Mouse (Mus musculus) intestine, postnatal 0 days (tissue): ENCODE measurements at regions not wholly inside any gene's neighbourhood (a gene's known extent, or its start where the extent isn't known, plus 50 kb on each side); places are given as distances from the start of the nearest gene placed in this dataset.

Experiments
- ATAC-seq: fragments of 200-750 bp; cut with Nextera tagmentation; 2 replicates; pipeline ENCODE4 v1.8.0; 2017; ENCODE audit warnings: mild to moderate bottlenecking, moderate TSS enrichment, moderate library complexity
- H3K27ac ChIP-seq: fragments of 300-500 bp; sonication (generic); 2 replicates; pipeline ENCODE4 v1.5.1; 2014; ENCODE audit warnings: mild to moderate bottlenecking, low read depth, low read length, moderate library complexity
- H3K27me3 ChIP-seq: fragments of 300-500 bp; sonication (generic); replicated peaks from 2 replicates; pipeline ENCODE4 v1.6.1; 2014; ENCODE audit warnings: low read length, mixed read lengths; ENCODE audit not compliant: control insufficient read depth, insufficient read depth
- H3K36me3 ChIP-seq: fragments of 300-500 bp; sonication (generic); 2 replicates; pipeline ENCODE4 v1.6.1; 2014; ENCODE audit warnings: mild to moderate bottlenecking, moderate library complexity; ENCODE audit not compliant: control insufficient read depth, insufficient read depth
- H3K4me1 ChIP-seq: fragments of 300-500 bp; sonication (generic); replicated peaks from 2 replicates; pipeline ENCODE4 v1.6.1; 2014; ENCODE audit warnings: antibody characterized with exemption, low read length, mixed read lengths; ENCODE audit not compliant: control insufficient read depth, insufficient read depth
- H3K4me2 ChIP-seq: fragments of 300-500 bp; sonication (generic); replicated peaks from 2 replicates; pipeline ENCODE4 v1.6.1; 2014; ENCODE audit warnings: low read depth, mild to moderate bottlenecking, moderate library complexity
- H3K4me3 ChIP-seq: fragments of 300-500 bp; sonication (generic); 2 replicates; pipeline ENCODE4 v1.5.1; 2014; ENCODE audit warnings: low read depth, low read length
- H3K9ac ChIP-seq: fragments of 300-500 bp; sonication (generic); 2 replicates; pipeline ENCODE4 v1.6.1; 2014; ENCODE audit warnings: mild to moderate bottlenecking, low read depth, low read length
- H3K9me3 ChIP-seq: fragments of 300-500 bp; sonication (generic); 2 replicates; pipeline ENCODE4 v1.6.1; 2016; ENCODE audit warnings: mixed run types; ENCODE audit not compliant: control insufficient read depth
- CTCF ChIP-seq: sonication (generic); IDR thresholded peaks from 2 replicates; pipeline ENCODE4 v1.5.1; 2016; ENCODE audit warnings: low read depth, mild to moderate bottlenecking, control low read depth, antibody characterized with exemption, moderate library complexity
- WGBS: fragments of 180-500 bp; shearing (Covaris S2); extraction: QIAGEN DNeasy Blood & Tissue Kit; methylation state at CpG from one replicate; pipeline ENCODE4 v1.1.7; 2014; 5-methylcytosine and 5-hydroxymethylcytosine counted together

DNA sequence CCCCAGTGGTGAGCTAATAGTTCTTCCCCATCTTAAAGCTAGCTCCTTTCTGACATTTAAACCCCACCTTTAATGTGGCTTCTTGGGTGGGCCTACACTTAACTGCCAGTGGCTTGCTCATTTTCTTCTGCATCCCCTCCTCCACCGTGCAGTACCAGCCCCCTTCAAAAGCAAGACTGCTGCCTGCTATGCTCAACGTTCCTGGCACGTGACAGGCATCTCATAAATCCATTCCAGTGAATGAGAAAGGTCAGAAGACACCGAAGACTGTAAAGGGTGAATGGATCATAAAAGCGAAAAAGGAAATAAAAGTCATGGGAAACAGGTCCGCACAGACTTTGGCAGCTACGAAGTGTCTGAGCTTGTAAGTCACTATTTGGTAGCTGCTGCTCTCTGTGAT, 212.8 kb upstream of the Prok2 start:
- peak; percentile 50 for ATAC-seq

DNA sequence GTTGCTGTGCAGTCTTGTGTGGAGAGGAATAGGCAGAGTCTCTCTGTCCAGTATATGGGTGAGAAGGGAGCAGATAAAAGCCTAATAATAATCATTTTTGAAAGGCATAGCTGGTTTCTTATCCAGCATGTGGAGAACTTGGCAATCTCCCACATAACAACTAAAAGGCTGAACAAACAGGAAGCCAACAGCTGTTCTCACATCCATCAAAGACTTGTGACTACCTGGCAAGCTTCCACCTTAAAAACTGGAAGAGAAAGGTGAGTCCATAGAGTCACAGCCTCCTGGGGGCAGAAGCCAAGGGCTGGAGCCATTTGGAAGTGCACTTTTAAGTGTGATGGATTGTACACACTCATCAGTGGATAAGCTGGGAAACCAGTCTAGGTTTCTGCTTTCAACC, 210.5 kb upstream of the Prok2 start:
- H3K4me2 ChIP-seq: no peak overlapping the region
- no peak for ATAC-seq
- no peaks in the 10 kb centered on the region for H3K36me3 ChIP-seq
- H3K4me1 ChIP-seq: 0 out of 2 replicates have a peak, but pooled peaks cover 7% of the 10 kb centered on the region
- no peak overlapping the region for H3K27ac ChIP-seq
- no peak overlapping the region for H3K4me3 ChIP-seq
- TF ChIP-seq CTCF: no peak
- no peak overlapping the region for H3K9ac ChIP-seq
- H3K27me3 ChIP-seq: no peaks in the 10 kb centered on the region
- no peaks in the 10 kb centered on the region for H3K9me3 ChIP-seq

More for the DNA sequence above, 212.8 kb upstream of the Prok2 start:
- Histone ChIP-seq H3K9ac (no peak overlapping the region), H3K27me3 (no peaks in the 10 kb centered on the region), H3K9me3 (no peaks in the 10 kb centered on the region), H3K4me2 (peak overlapping the region; percentile 35), H3K4me1 (0 out of 2 replicates have a peak, but pooled peaks cover 7% of the 10 kb centered on the region), H3K27ac (no peak overlapping the region), H3K36me3 (no peaks in the 10 kb centered on the region), H3K4me3 (no peak overlapping the region)
- 29% methylated on average over 7 of the region's 7 CpGs for WGBS
- no peak for TF ChIP-seq CTCF

DNA sequence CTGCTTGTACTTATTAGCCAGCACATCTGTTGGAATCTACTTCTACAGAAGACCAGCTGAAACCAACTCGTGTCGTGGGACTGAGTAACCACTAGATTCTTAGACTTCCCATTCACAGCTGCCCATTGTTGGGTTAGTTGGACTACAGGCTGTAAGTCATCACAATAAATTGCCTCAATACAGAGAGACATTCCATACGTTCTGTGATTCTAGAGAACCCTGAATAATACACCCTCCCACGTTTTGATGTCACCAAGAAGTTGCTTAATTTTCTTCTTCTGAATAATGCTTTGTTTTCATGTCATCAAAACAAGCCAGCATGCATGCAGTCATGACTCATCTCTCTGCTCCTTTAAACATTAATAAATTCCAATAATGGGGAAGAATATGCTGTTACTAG, 209.2 kb upstream of the Prok2 start:
- no peak overlapping the region for H3K9ac ChIP-seq
- H3K4me2 ChIP-seq: no peak overlapping the region
- WGBS: 73% methylated on average over 4 of the region's 4 CpGs
- H3K36me3 ChIP-seq: no peaks in the 10 kb centered on the region
- 0 out of 2 replicates have a peak, but pooled peaks cover 7% of the 10 kb centered on the region for H3K4me1 ChIP-seq
- no peak overlapping the region for H3K4me3 ChIP-seq
- H3K27me3 ChIP-seq: no peaks in the 10 kb centered on the region
- ATAC-seq: no peak
- no peak overlapping the region for H3K27ac ChIP-seq
- H3K9me3 ChIP-seq: no peaks in the 10 kb centered on the region
- TF ChIP-seq CTCF: no peak

GRCm38 (mm10) chr6:99934394-99934793, 208.2 kb upstream of the Prok2 start:
- Histone ChIP-seq H3K36me3 (no peaks in the 10 kb centered on the region), H3K9ac (no peak overlapping the region), H3K4me3 (no peak overlapping the region), H3K4me2 (no peak overlapping the region), H3K9me3 (no peaks in the 10 kb centered on the region), H3K27me3 (no peaks in the 10 kb centered on the region), H3K4me1 (0 out of 2 replicates have a peak, but pooled peaks cover 4% of the 10 kb centered on the region), H3K27ac (no peak overlapping the region)
- TF ChIP-seq CTCF: no peak
- no peak for ATAC-seq
- 57% methylated on average over 5 of the region's 5 CpGs for WGBS

DNA sequence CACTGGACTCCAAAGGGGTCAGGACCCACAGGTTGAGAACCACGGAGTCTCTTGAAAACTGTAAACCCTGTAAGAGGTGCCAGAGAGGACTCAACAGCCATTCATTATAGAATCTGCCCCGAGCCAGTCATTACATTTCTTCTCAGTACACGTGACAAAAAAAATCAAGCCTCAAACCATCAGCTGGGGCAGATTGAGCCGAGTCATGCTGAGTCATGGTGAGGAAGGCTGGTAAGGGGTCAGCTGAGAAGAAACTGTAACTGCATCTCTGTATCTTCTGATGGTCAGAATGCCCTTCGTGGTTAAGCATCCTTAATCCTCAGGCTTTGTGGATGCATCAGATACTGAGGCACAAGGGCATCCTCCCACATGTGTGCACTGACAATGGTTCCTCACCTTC, 207.2 kb upstream of the Prok2 start:
- no peak for ATAC-seq
- no peak overlapping the region for H3K4me2 ChIP-seq
- WGBS: 79% methylated on average over 5 of the region's 5 CpGs

GRCm38 (mm10) chr6:99932923-99933322, 206.7 kb upstream of the Prok2 start:
- no peak overlapping the region for H3K27ac ChIP-seq
- WGBS: 46% methylated on average over 2 of the region's 2 CpGs
- no peak for TF ChIP-seq CTCF
- ATAC-seq: no peak
- H3K27me3 ChIP-seq: no peaks in the 10 kb centered on the region
- no peaks in the 10 kb centered on the region for H3K36me3 ChIP-seq
- H3K4me3 ChIP-seq: no peak overlapping the region
- no peaks in the 10 kb centered on the region for H3K9me3 ChIP-seq
- no peak overlapping the region for H3K4me2 ChIP-seq
- no peaks in the 10 kb centered on the region for H3K4me1 ChIP-seq
- H3K9ac ChIP-seq: no peak overlapping the region

More for the DNA sequence above, 207.2 kb upstream of the Prok2 start:
- Histone ChIP-seq H3K36me3 (no peaks in the 10 kb centered on the region), H3K9ac (no peak overlapping the region), H3K4me3 (no peak overlapping the region), H3K27me3 (no peaks in the 10 kb centered on the region), H3K4me1 (no peaks in the 10 kb centered on the region), H3K9me3 (no peaks in the 10 kb centered on the region), H3K27ac (no peak overlapping the region)
- no peak for TF ChIP-seq CTCF

GRCm38 (mm10) chr6:99932405-99932804, 206.2 kb upstream of the Prok2 start:
- H3K27ac ChIP-seq: no peak overlapping the region
- H3K4me1 ChIP-seq: no peaks in the 10 kb centered on the region
- H3K9ac ChIP-seq: no peak overlapping the region
- 62% methylated on average over 6 of the region's 6 CpGs for WGBS
- no peak for ATAC-seq
- no peaks in the 10 kb centered on the region for H3K9me3 ChIP-seq
- no peak overlapping the region for H3K4me3 ChIP-seq
- no peak overlapping the region for H3K4me2 ChIP-seq
- TF ChIP-seq CTCF: no peak
- no peaks in the 10 kb centered on the region for H3K27me3 ChIP-seq
- no peaks in the 10 kb centered on the region for H3K36me3 ChIP-seq
